Mouse (Mus musculus) embryo, embryonic 10 days (tissue): Measurements from ENCODE around the gene Gm11562.

Experiments used
- DNase-seq: peaks from one replicate; pipeline ENCODE4 v3.0.0-alpha.2; 2015; ENCODE audit warnings: low spot score

The Gm11562 gene

GRCm38 (mm10) chr11:99583245-99583704 lies 37.0 kb downstream of the Gm11562 start, which contains the start of gene Krtap1-4:
Gene Krtap1-4 (minus strand): TSS chr11:99583654.
- DNase-seq, result no peak

- DNase-seq, result no peak
Observed at GRCm38 (mm10) chr11:99581564-99581963, 38.7 kb downstream of the Gm11562 start.

GRCm38 (mm10) chr11:99581051-99581450 lies 39.2 kb downstream of the Gm11562 start:
- no peak for DNase-seq

- no peak for DNase-seq
Observed at GRCm38 (mm10) chr11:99580636-99581035, 39.6 kb downstream of the Gm11562 start, which contains the start of gene Krtap1-5. Gene Krtap1-5 (minus strand): TSS chr11:99581016.

- DNase-seq, result peak; percentile 89
Observed at GRCm38 (mm10) chr11:99574106-99574505, 46.1 kb downstream of the Gm11562 start.

- no peak for DNase-seq
Observed at GRCm38 (mm10) chr11:99573164-99573563, 47.1 kb downstream of the Gm11562 start.
